Mouse (Mus musculus): ENCODE results near the gene Adamts4. TPM values are rescaled to one million over a fixed set of nuclear protein-coding genes. Genes with fewer than 3 reads are reported as not detected.
"Not testable (repeated sequence)": the region's sequence is repeated elsewhere in the genome, so short reads cannot be mapped to it uniquely, and the experiment has no call there.

Gene Adamts4
- total RNA-seq, 1 experiment from 2014 or later, result 0.25 TPM

GRCm38 (mm10) chr1:171226780-171227179 is 23.4 kb upstream of the Adamts4 start:
- no peak for ATAC-seq (replicated peaks in 1 of 2; ENCODE audit: insufficient read depth in 1 of 2, low FRiP score in 2 of 2, low TSS enrichment in 1 of 2, low read depth in 1 of 2, poor library complexity in 2 of 2, severe bottlenecking in 2 of 2)

- no peak for ATAC-seq (replicated peaks in 1 of 2; ENCODE audit: insufficient read depth in 1 of 2, low FRiP score in 2 of 2, low TSS enrichment in 1 of 2, low read depth in 1 of 2, poor library complexity in 2 of 2, severe bottlenecking in 2 of 2)
These were observed 22.3 kb upstream of the Adamts4 start for GRCm38 (mm10) chr1:171227879-171228278.

DNA sequence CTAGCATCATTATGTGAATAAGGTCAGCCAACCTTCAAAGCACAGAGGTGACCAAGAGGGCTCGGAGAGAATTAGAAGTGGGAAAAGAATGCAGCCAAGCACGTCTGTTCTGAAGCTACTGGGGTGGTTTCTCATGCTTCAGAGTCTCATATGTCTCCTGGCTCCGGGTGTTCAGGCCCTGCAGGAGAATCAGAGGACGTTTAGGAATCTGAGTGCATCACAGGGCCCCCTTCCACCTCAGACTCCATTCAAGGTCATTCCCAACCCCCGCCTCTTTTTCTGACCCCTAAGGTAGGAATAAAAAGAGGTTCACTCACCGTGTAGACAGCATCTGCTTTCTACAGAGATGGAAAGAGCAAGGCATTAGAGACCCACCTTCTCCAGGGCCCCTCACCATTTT is 20.5 kb upstream of the Adamts4 start:
- ATAC-seq (replicated peaks in 1 of 2; ENCODE audit: insufficient read depth in 1 of 2, low FRiP score in 2 of 2, low TSS enrichment in 1 of 2, low read depth in 1 of 2, poor library complexity in 2 of 2, severe bottlenecking in 2 of 2), result no peak

- ATAC-seq (replicated peaks in 1 of 2; ENCODE audit: insufficient read depth in 1 of 2, low FRiP score in 2 of 2, low TSS enrichment in 1 of 2, low read depth in 1 of 2, poor library complexity in 2 of 2, severe bottlenecking in 2 of 2), result no peak
These were observed 20.0 kb upstream of the Adamts4 start for GRCm38 (mm10) chr1:171230215-171230614.

GRCm38 (mm10) chr1:171231844-171232243 is 18.4 kb upstream of the Adamts4 start:
- ATAC-seq (replicated peaks in 1 of 2; ENCODE audit: insufficient read depth in 1 of 2, low FRiP score in 2 of 2, low TSS enrichment in 1 of 2, low read depth in 1 of 2, poor library complexity in 2 of 2, severe bottlenecking in 2 of 2), result peak; percentile 47 to 50; a peak in 1 of 4 replicates

GRCm38 (mm10) chr1:171232348-171232747 is 17.9 kb upstream of the Adamts4 start:
- no peak for ATAC-seq (replicated peaks in 1 of 2; ENCODE audit: insufficient read depth in 1 of 2, low FRiP score in 2 of 2, low TSS enrichment in 1 of 2, low read depth in 1 of 2, poor library complexity in 2 of 2, severe bottlenecking in 2 of 2)

DNA sequence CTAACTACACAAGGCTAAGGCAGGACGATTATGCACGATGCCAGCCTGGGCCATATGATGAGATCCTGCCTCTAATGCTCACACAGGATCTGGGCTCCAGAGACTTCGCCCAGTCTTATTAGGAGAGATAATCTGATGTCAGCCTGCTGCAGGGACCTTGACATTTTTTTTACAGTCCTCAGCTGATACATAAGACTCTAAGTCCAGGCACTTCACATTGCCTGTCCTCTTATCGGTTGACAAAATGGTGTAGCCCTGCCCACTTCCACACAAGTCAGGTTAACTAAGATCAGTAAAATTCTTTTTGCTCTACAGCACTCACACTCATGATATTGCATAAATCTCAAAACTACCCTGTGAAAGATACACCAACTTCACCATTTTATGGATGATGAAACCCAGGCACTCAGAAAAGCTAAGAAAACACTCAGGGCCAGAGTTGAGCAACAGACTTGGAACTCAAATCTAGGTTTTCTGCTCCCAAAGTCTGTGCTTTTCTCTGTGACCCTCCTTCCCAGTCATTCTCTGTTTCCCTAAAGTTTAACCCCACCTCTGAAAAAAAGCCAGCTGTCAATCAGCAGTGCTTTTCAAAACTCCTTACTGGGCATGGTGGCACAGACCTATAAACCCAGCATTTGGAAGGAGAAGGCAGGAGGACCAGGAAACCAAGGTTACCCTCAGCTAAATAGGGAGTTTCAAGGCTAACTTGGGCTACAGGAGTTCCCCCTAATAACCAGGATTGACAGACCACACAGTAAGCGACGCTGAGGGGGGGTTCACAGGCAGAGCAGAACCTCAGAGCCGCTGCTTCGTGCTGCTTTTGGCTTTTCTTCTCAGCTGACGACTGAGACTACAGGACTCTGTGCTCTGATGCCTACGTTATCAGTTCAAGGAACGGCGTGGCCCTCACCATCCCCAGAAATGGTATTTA is 17.2 kb upstream of the Adamts4 start:
- peak in 1 of 2 experiments; percentile 3; a peak in 2 of 4 replicates for ATAC-seq (replicated peaks in 1 of 2; ENCODE audit: insufficient read depth in 1 of 2, low FRiP score in 2 of 2, low TSS enrichment in 1 of 2, low read depth in 1 of 2, poor library complexity in 2 of 2, severe bottlenecking in 2 of 2)

- ATAC-seq (replicated peaks in 1 of 2; ENCODE audit: insufficient read depth in 1 of 2, low FRiP score in 2 of 2, low TSS enrichment in 1 of 2, low read depth in 1 of 2, poor library complexity in 2 of 2, severe bottlenecking in 2 of 2), result peak; percentile 40 to 75
These were observed 16.1 kb upstream of the Adamts4 start, which contains the start of gene Fcer1g for GRCm38 (mm10) chr1:171234126-171234525. Fcer1g (minus strand) TSS chr1:171234365.

DNA sequence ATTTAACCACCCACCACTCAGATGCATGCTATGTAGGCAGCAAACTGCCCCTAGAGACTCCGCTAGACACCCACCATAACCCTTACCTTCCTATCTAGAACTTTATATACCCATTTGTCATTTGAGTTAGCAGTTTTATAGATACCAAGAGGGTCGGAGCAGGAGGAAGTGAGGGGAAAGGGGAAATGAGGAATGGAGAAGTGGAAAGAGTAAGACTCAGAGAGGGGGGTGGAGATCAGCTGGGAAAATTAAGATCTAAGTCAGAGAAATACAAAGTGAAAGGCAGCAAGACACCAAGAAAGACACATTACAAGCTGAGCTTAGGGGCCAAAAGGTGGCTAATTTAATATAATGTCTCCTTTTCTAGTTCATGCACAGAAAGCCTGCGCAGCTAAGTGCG is 15.7 kb upstream of the Adamts4 start:
- peak; percentile 12 to 13; a peak in 1 of 4 replicates for ATAC-seq (replicated peaks in 1 of 2; ENCODE audit: insufficient read depth in 1 of 2, low FRiP score in 2 of 2, low TSS enrichment in 1 of 2, low read depth in 1 of 2, poor library complexity in 2 of 2, severe bottlenecking in 2 of 2)

DNA sequence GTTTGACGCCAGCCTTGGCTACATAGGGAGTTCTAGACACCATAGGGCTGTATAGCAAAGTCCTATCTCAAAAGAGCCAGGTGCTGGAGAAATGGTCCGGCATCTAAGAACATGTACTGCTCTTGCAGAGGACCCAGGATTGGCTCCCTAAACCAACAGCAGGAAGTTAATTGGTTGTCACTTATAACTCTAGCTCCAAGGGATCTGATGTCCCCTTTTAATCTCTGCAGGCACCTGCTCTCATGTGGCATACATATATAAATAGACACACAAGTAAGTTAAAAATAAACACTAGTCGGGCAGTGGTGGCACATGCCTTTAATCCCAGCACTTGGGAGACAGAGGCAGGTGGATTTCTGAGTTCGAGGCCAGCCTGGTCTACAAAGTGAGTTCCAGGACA is 14.4 kb upstream of the Adamts4 start:
- no peak for ATAC-seq (replicated peaks in 1 of 2; ENCODE audit: insufficient read depth in 1 of 2, low FRiP score in 2 of 2, low TSS enrichment in 1 of 2, low read depth in 1 of 2, poor library complexity in 2 of 2, severe bottlenecking in 2 of 2)

DNA sequence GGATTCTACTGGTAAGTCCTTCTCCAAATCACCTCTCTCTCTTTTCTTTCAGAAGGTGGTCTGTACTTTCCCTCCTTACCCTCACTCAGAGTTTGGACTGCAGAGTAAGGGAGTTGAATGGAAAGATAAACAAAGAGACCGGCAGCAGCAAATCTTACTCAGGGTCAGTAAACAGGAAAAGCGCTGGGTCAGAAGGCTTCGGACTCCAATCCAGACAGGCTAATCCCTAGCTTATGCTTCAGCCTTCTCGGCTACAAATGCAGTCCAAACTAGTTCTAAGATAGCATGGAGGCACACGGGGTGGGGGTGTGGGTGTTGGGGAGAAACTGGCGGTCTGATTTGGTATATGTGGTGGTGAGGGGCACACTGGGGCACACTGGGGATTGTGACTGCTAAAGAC is 12.8 kb upstream of the Adamts4 start:
- ATAC-seq (replicated peaks in 1 of 2; ENCODE audit: insufficient read depth in 1 of 2, low FRiP score in 2 of 2, low TSS enrichment in 1 of 2, low read depth in 1 of 2, poor library complexity in 2 of 2, severe bottlenecking in 2 of 2), result no peak

- ATAC-seq (replicated peaks in 1 of 2; ENCODE audit: insufficient read depth in 1 of 2, low FRiP score in 2 of 2, low TSS enrichment in 1 of 2, low read depth in 1 of 2, poor library complexity in 2 of 2, severe bottlenecking in 2 of 2), result peak; percentile 58 to 74; a peak in 3 of 4 replicates
These were observed 11.8 kb upstream of the Adamts4 start for GRCm38 (mm10) chr1:171238463-171238862.

DNA sequence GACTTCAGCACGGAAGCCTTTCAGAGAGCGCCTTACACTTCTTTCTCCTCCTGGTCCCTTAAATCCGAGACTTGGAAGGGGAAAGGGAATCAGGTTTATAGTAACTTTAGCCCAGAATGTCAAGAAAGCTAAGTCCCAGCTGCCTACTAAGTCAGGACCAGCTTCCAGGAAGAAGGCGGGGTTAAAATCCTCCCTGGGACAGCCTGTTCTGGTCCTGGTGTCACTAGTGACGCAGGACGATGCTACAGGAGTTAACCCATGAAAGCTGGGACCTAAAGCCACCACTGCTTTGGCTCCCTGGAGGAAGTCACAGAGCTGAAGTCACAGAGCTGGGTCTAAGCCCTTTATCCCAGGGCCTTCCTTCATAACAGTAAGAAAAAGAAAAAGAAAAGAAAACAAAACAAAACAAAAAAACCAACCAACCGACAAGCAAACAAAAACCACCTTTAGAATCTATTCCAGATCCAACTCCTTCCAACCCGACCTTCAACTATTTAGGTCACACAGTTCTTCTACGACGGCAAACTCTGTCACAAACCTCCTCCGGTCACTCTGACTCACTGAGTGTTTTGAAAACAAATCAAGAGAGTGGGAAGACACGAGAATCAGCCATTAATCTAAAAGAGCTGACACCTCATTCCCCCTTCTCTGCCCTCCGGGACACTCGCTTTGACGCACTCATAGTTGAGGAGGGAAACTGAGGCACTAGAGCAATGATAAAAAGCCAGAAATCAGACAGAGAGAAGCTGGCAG is 10.1 kb upstream of the Adamts4 start:
- ATAC-seq (replicated peaks in 1 of 2; ENCODE audit: insufficient read depth in 1 of 2, low FRiP score in 2 of 2, low TSS enrichment in 1 of 2, low read depth in 1 of 2, poor library complexity in 2 of 2, severe bottlenecking in 2 of 2), result no peak

DNA sequence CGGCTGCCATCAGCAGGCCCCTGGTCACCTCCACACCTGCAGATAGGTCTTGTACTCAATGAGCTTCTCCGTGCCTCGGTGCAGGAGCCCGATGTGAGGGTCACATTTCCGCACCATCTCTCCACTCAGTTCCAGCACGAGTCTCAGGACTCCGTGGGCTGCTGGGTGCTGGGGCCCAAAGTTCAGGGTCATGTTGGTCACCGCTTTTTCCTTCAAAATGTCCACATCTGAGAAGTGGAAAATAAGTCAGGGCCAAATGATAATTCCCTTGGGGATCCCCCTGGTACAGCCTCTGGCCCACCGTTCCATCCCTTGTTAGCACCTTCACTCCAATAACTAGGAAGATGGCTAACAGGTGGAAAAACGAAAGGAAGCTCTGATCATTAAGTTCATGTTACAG is 9.3 kb upstream of the Adamts4 start:
- ATAC-seq (replicated peaks in 1 of 2; ENCODE audit: insufficient read depth in 1 of 2, low FRiP score in 2 of 2, low TSS enrichment in 1 of 2, low read depth in 1 of 2, poor library complexity in 2 of 2, severe bottlenecking in 2 of 2), result no peak

GRCm38 (mm10) chr1:171241952-171242351 is 8.3 kb upstream of the Adamts4 start:
- ATAC-seq (replicated peaks in 1 of 2; ENCODE audit: insufficient read depth in 1 of 2, low FRiP score in 2 of 2, low TSS enrichment in 1 of 2, low read depth in 1 of 2, poor library complexity in 2 of 2, severe bottlenecking in 2 of 2), result not testable (repeated sequence)

DNA sequence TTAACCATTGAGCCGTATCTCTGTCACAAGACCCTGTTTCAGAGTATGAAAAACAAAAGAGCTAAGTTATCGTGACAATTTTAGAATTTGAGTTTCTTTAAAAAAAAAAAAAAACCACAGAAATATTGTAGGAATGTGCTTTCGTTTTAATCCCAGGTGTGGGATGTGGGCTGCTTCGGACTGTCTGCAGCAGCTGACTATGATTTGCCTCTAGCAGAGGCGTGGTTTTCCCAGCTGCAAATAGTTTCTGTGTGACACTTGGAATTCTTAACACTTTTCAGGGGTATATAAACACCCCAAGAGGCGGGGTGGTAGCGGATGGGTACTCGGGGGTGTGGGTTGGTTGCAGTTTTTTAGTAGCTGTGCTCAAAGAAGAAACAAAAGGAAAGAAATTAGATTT is 4.9 kb upstream of the Adamts4 start:
- ATAC-seq (replicated peaks in 1 of 2; ENCODE audit: insufficient read depth in 1 of 2, low FRiP score in 2 of 2, low TSS enrichment in 1 of 2, low read depth in 1 of 2, poor library complexity in 2 of 2, severe bottlenecking in 2 of 2), result no peak

DNA sequence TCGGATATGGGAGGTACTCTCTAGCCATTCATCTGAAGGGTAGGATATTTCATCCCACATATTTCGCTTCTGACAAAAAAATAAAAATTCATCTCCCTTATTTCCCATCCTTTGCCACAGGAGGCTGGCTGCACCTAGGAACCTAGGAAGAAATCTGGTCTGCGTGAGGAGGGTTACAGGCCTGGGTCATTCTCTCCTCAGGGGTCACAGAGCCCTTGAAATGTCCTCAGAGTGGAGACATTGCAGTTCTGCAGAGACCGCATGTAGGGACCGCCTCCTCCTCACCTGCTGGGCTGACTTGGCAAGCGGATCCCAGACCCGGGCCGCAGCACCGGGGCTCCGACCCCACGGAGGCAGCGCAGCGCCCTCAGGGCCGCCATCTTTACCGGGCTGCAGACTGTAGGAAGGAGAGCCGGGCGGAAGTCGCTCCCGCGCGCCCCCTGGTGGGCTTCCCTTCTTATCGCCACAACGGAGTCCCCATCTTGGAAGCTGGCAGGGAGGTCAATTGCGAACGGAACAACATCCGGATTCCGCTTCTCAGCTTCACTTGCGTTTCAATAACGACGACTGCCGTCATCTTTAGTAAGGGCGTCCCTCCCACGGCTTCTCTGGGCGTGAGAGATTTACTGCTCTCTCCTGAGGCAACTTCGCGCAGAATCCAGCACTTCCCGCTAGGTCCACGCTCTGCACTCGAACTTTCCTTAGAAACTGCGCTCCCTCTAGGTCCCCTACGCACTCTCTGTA is 3.3 kb upstream of the Adamts4 start:
- ATAC-seq (replicated peaks in 1 of 2; ENCODE audit: insufficient read depth in 1 of 2, low FRiP score in 2 of 2, low TSS enrichment in 1 of 2, low read depth in 1 of 2, poor library complexity in 2 of 2, severe bottlenecking in 2 of 2), result peak; percentile 97 to 99
